Mouse (Mus musculus) stomach, postnatal 0 days (tissue): ENCODE measurements around the gene 6330409D20Rik.

Source experiments
- CTCF ChIP-seq: IDR thresholded peaks from 2 replicates; pipeline ENCODE4 v1.5.1; 2016; ENCODE audit warnings: antibody characterized with exemption, low read depth, mild to moderate bottlenecking, moderate library complexity
- EP300 ChIP-seq: optimal IDR thresholded peaks from 2 replicates; pipeline ENCODE3; 2016; ENCODE audit warnings: antibody characterized with exemption

DNA sequence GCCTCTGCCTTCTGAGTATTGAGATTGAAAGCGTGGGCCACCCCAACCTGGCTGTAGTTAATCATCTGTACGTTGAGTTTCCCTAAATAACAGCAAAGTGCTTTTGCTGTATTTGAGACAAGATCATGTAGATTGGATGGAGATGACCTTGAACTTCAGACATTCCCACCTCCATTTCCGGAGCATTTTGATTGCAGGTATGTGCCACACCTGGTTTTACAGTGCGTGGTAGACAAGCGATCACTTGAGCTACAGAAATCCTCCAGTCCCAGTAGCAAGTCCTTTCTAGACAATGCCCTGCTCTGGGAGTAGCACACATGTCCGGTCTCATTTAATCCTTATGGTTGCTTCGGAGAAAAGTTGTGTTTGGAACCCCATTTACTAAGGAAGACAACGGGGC, 37.8 kb downstream of the 6330409D20Rik start:
- TF ChIP-seq CTCF (no peak), EP300 (no peak)
